8 mouse cellular contexts compared by ENCODE assay signal in genomic region chr6:42257303-42257863, GRCm38 (mm10). TPM values are rescaled to one million over a fixed set of nuclear protein-coding genes. Genes with fewer than 3 reads are reported as not detected.
DNase-seq lines count a peak whose midpoint lies in the region; ATAC-seq and TF ChIP-seq lines count a peak whose summit lies in the region.

No protein-coding gene starts in this region.

- no peaks in the 10 kb centered on the region for H3K27me3 ChIP-seq in hindbrain, postnatal 0 days (ENCODE audit: insufficient read depth, low read length)
- H3K27me3 ChIP-seq in limb, embryonic 10.5 days (ENCODE audit: low read depth, poor library complexity, severe bottlenecking) = peaks cover 14% of the 10 kb centered on the region; the same call in 1 of the 2 replicates
- peaks cover 5% of the 10 kb centered on the region; the same call in 1 of the 2 replicates for H3K27me3 ChIP-seq in midbrain, embryonic 12.5 days

- no peaks in the 10 kb centered on the region for H3K4me1 ChIP-seq in hindbrain, postnatal 0 days (ENCODE audit: insufficient read depth, low read length)
- H3K4me1 ChIP-seq in limb, embryonic 10.5 days = peaks cover 8% of the 10 kb centered on the region
- no peaks in the 10 kb centered on the region for H3K4me1 ChIP-seq in midbrain, embryonic 12.5 days

- TF ChIP-seq CTCF in hindbrain, postnatal 0 days (IDR thresholded peaks at IDR 0.05; ENCODE audit: low read depth) = peak; percentile 73

- no peak overlapping the region for H3K4me2 ChIP-seq in hindbrain, postnatal 0 days (ENCODE audit: low read depth, low read length)
- no peak overlapping the region for H3K4me2 ChIP-seq in midbrain, embryonic 12.5 days (replicated peaks)

- H3K9me3 ChIP-seq in hindbrain, postnatal 0 days (ENCODE audit: low read length) = no peaks in the 10 kb centered on the region
- H3K9me3 ChIP-seq in limb, embryonic 10.5 days (replicated peaks) = no peaks in the 10 kb centered on the region
- no peaks in the 10 kb centered on the region for H3K9me3 ChIP-seq in midbrain, embryonic 12.5 days

- ATAC-seq in hindbrain, postnatal 0 days = peak; percentile 78; the same call in 1 of the 2 replicates
- ATAC-seq in midbrain, embryonic 12.5 days (ENCODE audit: low FRiP score, low read depth) = peak; percentile 77

- H3K36me3 ChIP-seq in hindbrain, postnatal 0 days (ENCODE audit: insufficient read depth, low read length) = no peaks in the 10 kb centered on the region
- no peaks in the 10 kb centered on the region for H3K36me3 ChIP-seq in limb, embryonic 10.5 days
- no peaks in the 10 kb centered on the region for H3K36me3 ChIP-seq in midbrain, embryonic 12.5 days

- no peak overlapping the region for H3K4me3 ChIP-seq in hindbrain, postnatal 0 days (ENCODE audit: low read length)
- no peak overlapping the region for H3K4me3 ChIP-seq in limb, embryonic 10.5 days
- H3K4me3 ChIP-seq in midbrain, embryonic 12.5 days = no peak overlapping the region

- peak; percentile 28 for DNase-seq in ovary, adult 18-20 months (ENCODE audit: low spot score)
- no peak for DNase-seq in ovary, postnatal 14 days (ENCODE audit: low spot score)
- peak; percentile 43 to 52 for DNase-seq in cerebellum, adult 18-20 months
- peak; percentile 49 for DNase-seq in forelimb bud, embryonic 11.5 days (ENCODE audit: low read depth, low spot score)
- peak; percentile 68 for DNase-seq in hindbrain, postnatal 0 days (ENCODE audit: low spot score)
- peak; percentile 53 for DNase-seq in limb, embryonic 10.5 days (ENCODE audit: low spot score)
- peak; percentile 68 to 69 for DNase-seq in spleen, postnatal 36 days (ENCODE audit: low spot score in 2 of 2)

- H3K9ac ChIP-seq in hindbrain, postnatal 0 days (replicated peaks; ENCODE audit: low read length) = no peak overlapping the region
- H3K9ac ChIP-seq in midbrain, embryonic 12.5 days (replicated peaks) = no peak overlapping the region

- H3K27ac ChIP-seq in hindbrain, postnatal 0 days = no peak overlapping the region
- no peak overlapping the region for H3K27ac ChIP-seq in limb, embryonic 10.5 days
- H3K27ac ChIP-seq in midbrain, embryonic 12.5 days (replicated peaks) = no peak overlapping the region

- 19% methylated on average over 11 of the region's 11 CpGs for WGBS in hindbrain, postnatal 0 days
- WGBS in limb, embryonic 10.5 days = 19% methylated on average over 11 of the region's 11 CpGs
- 21% methylated on average over 11 of the region's 11 CpGs for WGBS in midbrain, embryonic 12.5 days

RNA-seq across cellular contexts. Expression of gene Tmem139, which starts 4.4 kb away (rescaled TPM):
- total RNA-seq in hindbrain, postnatal 0 days (2014; rRNA removed) = 0.21 TPM in 1 of 2 replicates, not detected in the other
- 0.21 TPM in 1 of 2 replicates, not detected in the other for polyA plus RNA-seq in hindbrain, postnatal 0 days (2015; fragmentation: Nextera tagmentation; extraction: Ambion mirVana)
- 0.25 and 1.2 TPM in 2 replicates for polyA plus RNA-seq in limb, embryonic 10.5 days (2016; fragmentation: Nextera tagmentation; extraction: Ambion mirVana)
- 0.26 TPM in 1 of 2 replicates, not detected in the other for polyA plus RNA-seq in midbrain, embryonic 12.5 days (2016; fragmentation: Nextera tagmentation; extraction: Ambion mirVana)

RNA-seq across cellular contexts. Expression of gene Casp2, which starts 7.4 kb away (rescaled TPM):
- total RNA-seq in hindbrain, postnatal 0 days (2014; rRNA removed) = 31.7 and 43.0 TPM in 2 replicates
- polyA plus RNA-seq in hindbrain, postnatal 0 days (2015; fragmentation: Nextera tagmentation; extraction: Ambion mirVana) = 20.3 and 22.2 TPM in 2 replicates
- 77.0 and 91.8 TPM in 2 replicates for polyA plus RNA-seq in limb, embryonic 10.5 days (2016; fragmentation: Nextera tagmentation; extraction: Ambion mirVana)
- 76.0 and 79.5 TPM in 2 replicates for polyA plus RNA-seq in midbrain, embryonic 12.5 days (2016; fragmentation: Nextera tagmentation; extraction: Ambion mirVana)

RNA-seq across cellular contexts. Expression of gene Gstk1, which starts 11.6 kb away (rescaled TPM):
- total RNA-seq in hindbrain, postnatal 0 days (2014; rRNA removed) = 6.5 and 12.2 TPM in 2 replicates
- polyA plus RNA-seq in hindbrain, postnatal 0 days (2015; fragmentation: Nextera tagmentation; extraction: Ambion mirVana) = 15.5 and 17.7 TPM in 2 replicates
- polyA plus RNA-seq in limb, embryonic 10.5 days (2016; fragmentation: Nextera tagmentation; extraction: Ambion mirVana) = 12.3 and 19.5 TPM in 2 replicates
- polyA plus RNA-seq in midbrain, embryonic 12.5 days (2016; fragmentation: Nextera tagmentation; extraction: Ambion mirVana) = 10.4 and 11.4 TPM in 2 replicates

RNA-seq across cellular contexts. Expression of gene Clcn1, which starts 29.1 kb away (rescaled TPM):
- 2.0 and 3.5 TPM in 2 replicates for total RNA-seq in hindbrain, postnatal 0 days (2014; rRNA removed)
- 0.43 and 0.95 TPM in 2 replicates for polyA plus RNA-seq in hindbrain, postnatal 0 days (2015; fragmentation: Nextera tagmentation; extraction: Ambion mirVana)
- 0.59 and 0.64 TPM in 2 replicates for polyA plus RNA-seq in limb, embryonic 10.5 days (2016; fragmentation: Nextera tagmentation; extraction: Ambion mirVana)
- polyA plus RNA-seq in midbrain, embryonic 12.5 days (2016; fragmentation: Nextera tagmentation; extraction: Ambion mirVana) = 1.3 and 1.8 TPM in 2 replicates

RNA-seq across cellular contexts. Expression of gene Tas2r144, which starts 42.3 kb away (rescaled TPM):
- total RNA-seq in hindbrain, postnatal 0 days (2014; rRNA removed) = not detected in 2 replicates
- not detected in 2 replicates for polyA plus RNA-seq in hindbrain, postnatal 0 days (2015; fragmentation: Nextera tagmentation; extraction: Ambion mirVana)
- polyA plus RNA-seq in limb, embryonic 10.5 days (2016; fragmentation: Nextera tagmentation; extraction: Ambion mirVana) = not detected in 2 replicates
- not detected in 2 replicates for polyA plus RNA-seq in midbrain, embryonic 12.5 days (2016; fragmentation: Nextera tagmentation; extraction: Ambion mirVana)
